Mouse (Mus musculus) testis, adult 2 months (tissue): ENCODE measurements around the gene Ntrk1. TPM values are rescaled to one million over a fixed set of nuclear protein-coding genes. Genes with fewer than 3 reads are reported as not detected.

Experiments
- H3K27ac ChIP-seq: fragments of 200-500 bp; 2 replicates; pipeline ENCODE4 v1.5.1; 2012; ENCODE audit warnings: low read depth, low read length; ENCODE audit not compliant: control insufficient read depth, insufficient read depth
- H3K27me3 ChIP-seq: fragments of 200-500 bp; 2 replicates; pipeline ENCODE4 v1.6.1; 2012; ENCODE audit warnings: mild to moderate bottlenecking, low read length, moderate library complexity; ENCODE audit not compliant: control insufficient read depth, insufficient read depth
- H3K36me3 ChIP-seq: fragments of 200-500 bp; 2 replicates; pipeline ENCODE4 v1.6.1; 2012; ENCODE audit warnings: mild to moderate bottlenecking, low read length; ENCODE audit not compliant: control insufficient read depth, insufficient read depth
- H3K4me1 ChIP-seq: fragments of 200-500 bp; 2 replicates; pipeline ENCODE4 v1.6.1; 2012; ENCODE audit warnings: low read length; ENCODE audit not compliant: control insufficient read depth, insufficient read depth
- H3K4me3 ChIP-seq: fragments of 200-500 bp; 2 replicates; pipeline ENCODE4 v1.5.1; 2012; ENCODE audit warnings: low read depth, mild to moderate bottlenecking, low read length, moderate library complexity, mixed read lengths; ENCODE audit not compliant: control insufficient read depth
- CTCF ChIP-seq: fragments of 200-500 bp; IDR thresholded peaks from 2 replicates; pipeline ENCODE4 v1.5.1; 2012; ENCODE audit warnings: low read depth, mild to moderate bottlenecking, inconsistent platforms, low read length, moderate library complexity; ENCODE audit not compliant: control insufficient read depth, insufficient read depth, insufficient replicate concordance
- POLR2A ChIP-seq: fragments of 200-500 bp; IDR thresholded peaks from 2 replicates; pipeline ENCODE4 v1.6.1; 2012; ENCODE audit warnings: low read depth, mild to moderate bottlenecking, inconsistent platforms, low read length, moderate library complexity; ENCODE audit not compliant: control insufficient read depth
- polyA plus RNA-seq: library from polyadenylated mRNA; depleted of rRNA; stranded (reverse); fragments of >200 nt; gene quantifications from 2 replicates; pipeline ENCODE4 v1.2.3, GENCODE M21; 2012

Gene Ntrk1
- polyA plus RNA-seq, 1 experiment, result 0.64 TPM

GRCm38 (mm10) chr3:87818226-87818625, 23.3 kb upstream of the Ntrk1 start:
- TF ChIP-seq POLR2A (0 out of 2 replicates have a peak, but pooled peaks have one; percentile 28), CTCF (no peak)
- no peaks in the 10 kb centered on the region for H3K36me3 ChIP-seq
- no peak overlapping the region for H3K27ac ChIP-seq
- peak overlapping the region; percentile 76 for H3K4me3 ChIP-seq
- H3K4me1 ChIP-seq, result peaks cover 12% of the 10 kb centered on the region
- no peaks in the 10 kb centered on the region for H3K27me3 ChIP-seq

- peak overlapping the region; percentile 76 for H3K4me3 ChIP-seq
- H3K36me3 ChIP-seq, result no peaks in the 10 kb centered on the region
- TF ChIP-seq POLR2A (peak; percentile 35; the same call in 1 of the 2 replicates), CTCF (peak; percentile 82; the same call in 1 of the 2 replicates)
- peaks cover 12% of the 10 kb centered on the region for H3K4me1 ChIP-seq
- H3K27ac ChIP-seq, result peak overlapping the region; percentile 3; the same call in 1 of the 2 replicates
- H3K27me3 ChIP-seq, result no peaks in the 10 kb centered on the region
Observed at GRCm38 (mm10) chr3:87816646-87817093, 21.7 kb upstream of the Ntrk1 start.

- peak overlapping the region; percentile 3; the same call in 1 of the 2 replicates for H3K27ac ChIP-seq
- H3K4me3 ChIP-seq, result peak overlapping the region; percentile 76
- no peaks in the 10 kb centered on the region for H3K36me3 ChIP-seq
- TF ChIP-seq CTCF (no peak), POLR2A (no peak)
- H3K4me1 ChIP-seq, result peaks cover 12% of the 10 kb centered on the region
- no peaks in the 10 kb centered on the region for H3K27me3 ChIP-seq
Observed at GRCm38 (mm10) chr3:87816166-87816565, 21.2 kb upstream of the Ntrk1 start.

- Histone ChIP-seq H3K4me1 (peaks cover 14% of the 10 kb centered on the region), H3K27ac (no peak overlapping the region), H3K4me3 (no peak overlapping the region), H3K36me3 (no peaks in the 10 kb centered on the region), H3K27me3 (no peaks in the 10 kb centered on the region)
- no peak for TF ChIP-seq POLR2A
- no peak for TF ChIP-seq CTCF
Observed at GRCm38 (mm10) chr3:87812873-87813272, 17.9 kb upstream of the Ntrk1 start.

- no peaks in the 10 kb centered on the region for H3K27me3 ChIP-seq
- TF ChIP-seq POLR2A (no peak), CTCF (no peak)
- H3K27ac ChIP-seq, result no peak overlapping the region
- H3K4me3 ChIP-seq, result no peak overlapping the region
- H3K4me1 ChIP-seq, result peaks cover 14% of the 10 kb centered on the region
- H3K36me3 ChIP-seq, result no peaks in the 10 kb centered on the region
Observed at GRCm38 (mm10) chr3:87812413-87812812, 17.5 kb upstream of the Ntrk1 start.

GRCm38 (mm10) chr3:87811297-87811696, 16.3 kb upstream of the Ntrk1 start:
- TF ChIP-seq POLR2A, result no peak
- Histone ChIP-seq H3K4me1 (peaks cover 5% of the 10 kb centered on the region), H3K27me3 (no peaks in the 10 kb centered on the region), H3K27ac (no peak overlapping the region), H3K4me3 (no peak overlapping the region), H3K36me3 (no peaks in the 10 kb centered on the region)

- Histone ChIP-seq H3K4me1 (peaks cover 2% of the 10 kb centered on the region), H3K36me3 (no peaks in the 10 kb centered on the region), H3K4me3 (no peak overlapping the region), H3K27ac (no peak overlapping the region), H3K27me3 (no peaks in the 10 kb centered on the region)
- TF ChIP-seq CTCF (no peak), POLR2A (no peak)
Observed at GRCm38 (mm10) chr3:87809322-87809962, 14.5 kb upstream of the Ntrk1 start.
